ENCODE assay signal across 12 mouse cellular contexts in genomic region chr6:144753225-144753962, GRCm38 (mm10). TPM values are rescaled to one million over a fixed set of nuclear protein-coding genes. Genes with fewer than 3 reads are reported as not detected.
DNase-seq lines count a peak whose midpoint lies in the region; ATAC-seq lines count a peak whose summit lies in the region.
"Had no signal": no experiment of that assay in that cellular context is flagged by ENCODE, and none has a peak within 500 bp of the region (broad histone marks: within the 10 kb centered on the region; RNA-seq: fewer than 3 reads in every experiment).

No protein-coding gene starts in this region.

- H3K9me3 ChIP-seq in forebrain, embryonic 15.5 days = no peaks in the 10 kb centered on the region
- H3K9me3 ChIP-seq in forebrain, embryonic 13.5 days (replicated peaks) = no peaks in the 10 kb centered on the region
- H3K9me3 ChIP-seq in limb, embryonic 10.5 days (replicated peaks) = no peaks in the 10 kb centered on the region
- H3K9me3 ChIP-seq: neural tube, embryonic 15.5 days had no signal

- no peaks in the 10 kb centered on the region for H3K36me3 ChIP-seq in forebrain, embryonic 15.5 days
- H3K36me3 ChIP-seq in forebrain, embryonic 13.5 days (ENCODE audit: poor library complexity, severe bottlenecking) = no peaks in the 10 kb centered on the region
- H3K36me3 ChIP-seq in limb, embryonic 10.5 days = 0 out of 2 replicates have a peak, but pooled peaks cover 2% of the 10 kb centered on the region
- H3K36me3 ChIP-seq: neural tube, embryonic 15.5 days had no signal

- no peaks in the 10 kb centered on the region for H3K4me1 ChIP-seq in forebrain, embryonic 15.5 days
- peaks cover 11% of the 10 kb centered on the region; the same call in 1 of the 2 replicates for H3K4me1 ChIP-seq in forebrain, embryonic 13.5 days
- H3K4me1 ChIP-seq in limb, embryonic 10.5 days = peaks cover 67% of the 10 kb centered on the region

- no peak overlapping the region for H3K4me2 ChIP-seq in forebrain, embryonic 15.5 days (replicated peaks)
- no peak overlapping the region for H3K4me2 ChIP-seq in forebrain, embryonic 13.5 days
- H3K4me2 ChIP-seq: neural tube, embryonic 15.5 days had no signal

- no peak for ATAC-seq in forebrain, embryonic 15.5 days (replicated peaks)
- ATAC-seq in forebrain, embryonic 13.5 days = no peak

- peak; percentile 22 to 53 for DNase-seq in layer of hippocampus, adult 18-20 months (ENCODE audit: low spot score in 2 of 2)
- DNase-seq in layer of hippocampus, postnatal 10 days (ENCODE audit: low spot score in 2 of 2) = no peak
- DNase-seq in adipocyte (ENCODE audit: low spot score) = peak; percentile 29
- DNase-seq in limb, embryonic 10.5 days (ENCODE audit: low spot score) = no peak
- DNase-seq in testis, postnatal 10 days (ENCODE audit: low spot score) = no peak
- DNase-seq in cerebellum, adult 11 months = no peak
- DNase-seq: cerebellum, adult 8-10 months; thymus, adult 2 months had no signal

- H3K27me3 ChIP-seq in forebrain, embryonic 15.5 days = no peaks in the 10 kb centered on the region
- no peaks in the 10 kb centered on the region for H3K27me3 ChIP-seq in forebrain, embryonic 13.5 days
- H3K27me3 ChIP-seq in limb, embryonic 10.5 days (ENCODE audit: low read depth, poor library complexity, severe bottlenecking) = no peaks in the 10 kb centered on the region
- H3K27me3 ChIP-seq: neural tube, embryonic 15.5 days had no signal

- H3K4me3 ChIP-seq in forebrain, embryonic 15.5 days = no peak overlapping the region
- H3K4me3 ChIP-seq in forebrain, embryonic 13.5 days = no peak overlapping the region
- no peak overlapping the region for H3K4me3 ChIP-seq in limb, embryonic 10.5 days
- H3K4me3 ChIP-seq: neural tube, embryonic 15.5 days had no signal

- H3K27ac ChIP-seq in forebrain, embryonic 15.5 days (replicated peaks) = peak overlapping the region; percentile 46
- H3K27ac ChIP-seq in forebrain, embryonic 13.5 days = no peak overlapping the region
- H3K27ac ChIP-seq in limb, embryonic 10.5 days = peak overlapping the region; percentile 68
- H3K27ac ChIP-seq: macrophage; neural tube, embryonic 15.5 days had no signal

- WGBS in forebrain, embryonic 15.5 days = 65% methylated on average over 13 of the region's 13 CpGs
- WGBS in forebrain, embryonic 13.5 days = 76% methylated on average over 13 of the region's 13 CpGs
- WGBS in limb, embryonic 10.5 days = 81% methylated on average over 13 of the region's 13 CpGs

- no peak overlapping the region for H3K9ac ChIP-seq in forebrain, embryonic 15.5 days (replicated peaks)
- no peak overlapping the region for H3K9ac ChIP-seq in forebrain, embryonic 13.5 days
- H3K9ac ChIP-seq: neural tube, embryonic 15.5 days had no signal

RNA-seq across cellular contexts. Expression of gene Sox5, which starts 28.4 kb away (rescaled TPM):
- polyA plus RNA-seq in forebrain, embryonic 15.5 days (2015; fragmentation: Nextera tagmentation; extraction: Ambion mirVana) = 239 and 259 TPM in 2 replicates
- 152 and 198 TPM in 2 replicates for polyA plus RNA-seq in forebrain, embryonic 13.5 days (2015; fragmentation: Nextera tagmentation; extraction: Ambion mirVana)
- total RNA-seq in layer of hippocampus, adult 18-20 months (2021) = 10 to 100 TPM; 31.3 to 37.0 TPM
- total RNA-seq in layer of hippocampus, postnatal 10 days (2021) = 10 to 100 TPM; 57.0 to 61.7 TPM
- polyA plus RNA-seq in limb, embryonic 10.5 days (2016; fragmentation: Nextera tagmentation; extraction: Ambion mirVana) = 34.1 and 60.8 TPM in 2 replicates
- polyA plus RNA-seq: macrophage had no signal

Comparison
In these comparisons a context has a peak if more than half of its experiments do, and no peak if none do; other contexts are left out.
1. DNase-seq: peak in layer of hippocampus, adult 18-20 months (2 of 2) and adipocyte (single experiment); none in layer of hippocampus, postnatal 10 days (0 of 2), limb, embryonic 10.5 days (single experiment), testis, postnatal 10 days (single experiment) and cerebellum, adult 11 months (single experiment).